ENCODE assay signal across 16 mouse cellular contexts in the genomic region with DNA sequence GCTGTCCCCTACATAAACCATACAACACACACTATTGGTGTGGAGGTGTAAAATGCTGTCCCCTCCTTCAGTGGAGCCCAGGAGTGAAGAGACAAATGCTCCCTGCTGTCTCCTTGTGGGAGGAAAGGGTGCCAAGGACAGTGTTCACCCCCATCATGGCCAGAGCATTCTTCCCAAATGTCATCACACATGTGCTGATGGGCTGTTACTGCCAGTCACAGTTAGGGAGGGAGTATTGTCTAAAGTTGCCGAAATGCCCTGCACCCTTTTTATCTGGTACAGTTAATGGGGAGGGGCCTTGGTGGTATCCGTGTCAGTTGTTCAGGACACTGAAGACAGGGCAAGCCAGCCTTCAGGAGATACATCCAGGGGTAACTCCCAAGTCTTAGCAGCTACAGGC.
"Had no signal": no experiment of that assay in that cellular context is flagged by ENCODE, and none has a peak within 500 bp of the region (broad histone marks: within the 10 kb centered on the region; RNA-seq: fewer than 3 reads in every experiment).

No protein-coding gene starts in this region.

- H3K4me1 ChIP-seq: midbrain, embryonic 10.5 days; midbrain, embryonic 13.5 days had no signal

- H3K9ac ChIP-seq: intestine, embryonic 15.5 days; kidney, embryonic 15.5 days; midbrain, embryonic 13.5 days had no signal

- H3K9me3 ChIP-seq: intestine, embryonic 15.5 days; kidney, embryonic 15.5 days; liver, embryonic 13.5 days; megakaryocyte, embryonic 14.5 days; midbrain, embryonic 10.5 days; midbrain, embryonic 13.5 days had no signal

- DNase-seq: kidney, adult 11 months; kidney, adult 8-10 months; kidney, postnatal 10 days; kidney, postnatal 36 days; layer of hippocampus, postnatal 36 days; liver, embryonic 13.5 days; thymus, adult 2 months; thymus, postnatal 14 days; thymus, postnatal 4 days had no signal

- H3K4me3 ChIP-seq: intestine, embryonic 15.5 days; kidney, embryonic 15.5 days; left cerebral cortex, adult 2 months; liver, embryonic 13.5 days; megakaryocyte, embryonic 14.5 days; midbrain, embryonic 10.5 days; midbrain, embryonic 13.5 days had no signal

- H3K4me2 ChIP-seq: intestine, embryonic 15.5 days; kidney, embryonic 15.5 days; liver, embryonic 13.5 days; midbrain, embryonic 13.5 days had no signal

- ATAC-seq: intestine, embryonic 15.5 days; midbrain, embryonic 13.5 days; midbrain, embryonic 16.5 days had no signal

- H3K36me3 ChIP-seq: intestine, embryonic 15.5 days; kidney, embryonic 15.5 days; liver, embryonic 13.5 days; midbrain, embryonic 13.5 days had no signal

- H3K27ac ChIP-seq: intestine, embryonic 15.5 days; kidney, embryonic 15.5 days; left cerebral cortex, adult 2 months; liver, embryonic 13.5 days; midbrain, embryonic 10.5 days; midbrain, embryonic 13.5 days had no signal

- H3K27me3 ChIP-seq: intestine, embryonic 15.5 days; kidney, embryonic 15.5 days; liver, embryonic 13.5 days; megakaryocyte, embryonic 14.5 days; midbrain, embryonic 13.5 days had no signal
